Mouse (Mus musculus): ENCODE results near the gene Npl.

- TF ChIP-seq CTCF (IDR thresholded peaks at IDR 0.05; ENCODE audit: low read depth) (no peak), EP300 (IDR thresholded peaks at IDR 0.05; ENCODE audit: low read depth) (no peak)
Observed at GRCm38 (mm10) chr1:153493931-153494330, 55.9 kb downstream of the Npl start.

Data from heart, postnatal 0 days (tissue).